Mouse (Mus musculus) heart, embryonic 13.5 days (tissue): Measurements from ENCODE around the gene Idh2. TPM values are rescaled to one million over a fixed set of nuclear protein-coding genes. Genes with fewer than 3 reads are reported as not detected.
"Not testable (repeated sequence)": the region's sequence is repeated elsewhere in the genome, so short reads cannot be mapped to it uniquely, and the experiment has no call there.

ENCODE experiments used
- ATAC-seq: fragments of 200-750 bp; cut with Nextera tagmentation; 2 replicates; pipeline ENCODE4 v1.8.0; 2017; ENCODE audit warnings: moderate TSS enrichment; ENCODE audit not compliant: insufficient number of reproducible peaks, low FRiP score, low TSS enrichment; ENCODE audit errors: extremely low read depth
- H3K27ac ChIP-seq: fragments of 300-500 bp; sonication (generic); replicated peaks from 2 replicates; pipeline ENCODE4 v1.5.1; 2015; ENCODE audit warnings: moderate library complexity, mild to moderate bottlenecking, inconsistent platforms
- H3K27me3 ChIP-seq: fragments of 300-500 bp; sonication (generic); replicated peaks from 2 replicates; pipeline ENCODE4 v1.6.1; 2015; ENCODE audit warnings: mild to moderate bottlenecking, inconsistent platforms
- H3K36me3 ChIP-seq: fragments of 300-500 bp; sonication (generic); 2 replicates; pipeline ENCODE4 v1.6.1; 2015; ENCODE audit warnings: mild to moderate bottlenecking, inconsistent platforms
- H3K4me1 ChIP-seq: fragments of 300-500 bp; sonication (generic); 2 replicates; pipeline ENCODE4 v1.6.1; 2015; ENCODE audit warnings: inconsistent platforms
- H3K4me2 ChIP-seq: fragments of 300-500 bp; sonication (generic); 2 replicates; pipeline ENCODE4 v1.6.1; 2015; ENCODE audit warnings: inconsistent platforms, mild to moderate bottlenecking, moderate library complexity
- H3K4me3 ChIP-seq: fragments of 300-500 bp; sonication (generic); 2 replicates; pipeline ENCODE4 v1.5.1; 2015; ENCODE audit warnings: moderate library complexity, mild to moderate bottlenecking, inconsistent platforms
- H3K9ac ChIP-seq: fragments of 300-500 bp; sonication (generic); 2 replicates; pipeline ENCODE4 v1.6.1; 2015; ENCODE audit warnings: inconsistent platforms, mild to moderate bottlenecking, moderate library complexity
- H3K9me3 ChIP-seq: fragments of 300-500 bp; sonication (generic); 2 replicates; pipeline ENCODE4 v1.6.1; 2016; ENCODE audit warnings: inconsistent platforms
- WGBS: fragments of 180-500 bp; shearing (Covaris S2); methylation state at CpG from one replicate; pipeline ENCODE4 v1.1.7; 2015; ENCODE audit warnings: mixed read lengths; 5-methylcytosine and 5-hydroxymethylcytosine counted together
- polyA plus RNA-seq: library from polyadenylated mRNA; unstranded; fragments of >200 nt; fragmentation: Nextera tagmentation; extraction: Ambion mirVana; gene quantifications from 2 replicates; pipeline ENCODE4 v1.2.1, GENCODE M21; 2015

Gene Idh2
- polyA plus RNA-seq, 1 experiment from 2014 or later: 1,911 TPM

- H3K27me3 ChIP-seq: no peaks in the 10 kb centered on the region
- WGBS: 30% methylated on average over 22 of the region's 22 CpGs
- peak overlapping the region; percentile 62 for H3K9ac ChIP-seq
- ATAC-seq: no peak
- H3K27ac ChIP-seq: 0 out of 2 replicates have a peak overlapping the region, but pooled peaks have one; percentile 15
- no peak overlapping the region for H3K4me3 ChIP-seq
- peaks cover 15% of the 10 kb centered on the region for H3K4me1 ChIP-seq
- H3K9me3 ChIP-seq: no peaks in the 10 kb centered on the region
- peak overlapping the region; percentile 13 for H3K4me2 ChIP-seq
- H3K36me3 ChIP-seq: no peaks in the 10 kb centered on the region
These were observed 28.4 kb upstream of the Idh2 start for GRCm38 (mm10) chr7:80143331-80144273.

- Histone ChIP-seq H3K4me2 (0 out of 2 replicates have a peak overlapping the region, but pooled peaks have one; percentile 20), H3K4me1 (peaks cover 15% of the 10 kb centered on the region), H3K27ac (no peak overlapping the region), H3K4me3 (no peak overlapping the region), H3K36me3 (no peaks in the 10 kb centered on the region), H3K9ac (peak overlapping the region; percentile 61; the same call in 1 of the 2 replicates), H3K27me3 (no peaks in the 10 kb centered on the region), H3K9me3 (peaks cover 15% of the 10 kb centered on the region)
- WGBS: 20% methylated on average over 9 of the region's 9 CpGs
- ATAC-seq: no peak
These were observed 25.6 kb upstream of the Idh2 start for GRCm38 (mm10) chr7:80140815-80141214.

- H3K9ac ChIP-seq: no peak overlapping the region
- ATAC-seq: no peak
- peaks cover 15% of the 10 kb centered on the region for H3K9me3 ChIP-seq
- no peak overlapping the region for H3K4me3 ChIP-seq
- H3K4me1 ChIP-seq: peaks cover 24% of the 10 kb centered on the region
- no peak overlapping the region for H3K27ac ChIP-seq
- WGBS: 64% methylated on average over 1 of the region's 1 CpGs
- H3K27me3 ChIP-seq: no peaks in the 10 kb centered on the region
- H3K4me2 ChIP-seq: no peak overlapping the region
- H3K36me3 ChIP-seq: no peaks in the 10 kb centered on the region
These were observed 23.2 kb upstream of the Idh2 start for GRCm38 (mm10) chr7:80138375-80138774.

GRCm38 (mm10) chr7:80135173-80135532 lies 20.0 kb upstream of the Idh2 start:
- no peaks in the 10 kb centered on the region for H3K36me3 ChIP-seq
- peaks cover 31% of the 10 kb centered on the region for H3K4me1 ChIP-seq
- H3K27me3 ChIP-seq: no peaks in the 10 kb centered on the region
- WGBS: 13% methylated on average over 1 of the region's 1 CpGs
- no peak overlapping the region for H3K4me3 ChIP-seq
- no peak overlapping the region for H3K4me2 ChIP-seq
- no peak for ATAC-seq
- 0 out of 2 replicates have a peak overlapping the region, but pooled peaks have one; percentile 17 for H3K9ac ChIP-seq
- H3K9me3 ChIP-seq: peaks cover 15% of the 10 kb centered on the region
- peak overlapping the region; percentile 94 for H3K27ac ChIP-seq

GRCm38 (mm10) chr7:80134454-80135172 lies 19.4 kb upstream of the Idh2 start:
- H3K27me3 ChIP-seq: no peaks in the 10 kb centered on the region
- H3K4me1 ChIP-seq: peaks cover 36% of the 10 kb centered on the region
- peak overlapping the region; percentile 59 for H3K9ac ChIP-seq
- H3K9me3 ChIP-seq: peaks cover 15% of the 10 kb centered on the region
- no peak overlapping the region for H3K4me3 ChIP-seq
- no peak for ATAC-seq
- H3K27ac ChIP-seq: peak overlapping the region; percentile 94
- no peaks in the 10 kb centered on the region for H3K36me3 ChIP-seq
- peak overlapping the region; percentile 28 for H3K4me2 ChIP-seq
- 28% methylated on average over 8 of the region's 8 CpGs for WGBS

- H3K9me3 ChIP-seq: peaks cover 13% of the 10 kb centered on the region
- H3K4me1 ChIP-seq: peaks cover 46% of the 10 kb centered on the region
- no peaks in the 10 kb centered on the region for H3K27me3 ChIP-seq
- no peak overlapping the region for H3K27ac ChIP-seq
- H3K4me2 ChIP-seq: no peak overlapping the region
- 57% methylated on average over 9 of the region's 9 CpGs for WGBS
- ATAC-seq: no peak
- no peak overlapping the region for H3K9ac ChIP-seq
- no peak overlapping the region for H3K4me3 ChIP-seq
- no peaks in the 10 kb centered on the region for H3K36me3 ChIP-seq
These were observed 17.3 kb upstream of the Idh2 start for GRCm38 (mm10) chr7:80132541-80132940.

GRCm38 (mm10) chr7:80131315-80131714 lies 16.1 kb upstream of the Idh2 start:
- 71% methylated on average over 7 of the region's 7 CpGs for WGBS
- Histone ChIP-seq H3K4me1 (peaks cover 46% of the 10 kb centered on the region), H3K9ac (peak overlapping the region; percentile 33; the same call in 1 of the 2 replicates), H3K27ac (peak overlapping the region; percentile 96)
- H3K9me3 ChIP-seq, H3K4me3 ChIP-seq, H3K27me3 ChIP-seq, H3K4me2 ChIP-seq, ATAC-seq, H3K36me3 ChIP-seq: not testable (repeated sequence)

- Histone ChIP-seq H3K4me2 (peak overlapping the region; percentile 23), H3K4me3 (no peak overlapping the region), H3K9me3 (no peaks in the 10 kb centered on the region), H3K36me3 (no peaks in the 10 kb centered on the region), H3K9ac (peak overlapping the region; percentile 48), H3K4me1 (peaks cover 46% of the 10 kb centered on the region), H3K27me3 (no peaks in the 10 kb centered on the region), H3K27ac (peak overlapping the region; percentile 96)
- peak; percentile 60 for ATAC-seq
- 24% methylated on average over 12 of the region's 12 CpGs for WGBS
These were observed 15.3 kb upstream of the Idh2 start for GRCm38 (mm10) chr7:80130344-80131055.

GRCm38 (mm10) chr7:80129278-80129677 lies 14.1 kb upstream of the Idh2 start:
- Histone ChIP-seq H3K4me2 (0 out of 2 replicates have a peak overlapping the region, but pooled peaks have one; percentile 23), H3K9me3 (no peaks in the 10 kb centered on the region), H3K27ac (peak overlapping the region; percentile 96), H3K27me3 (no peaks in the 10 kb centered on the region), H3K4me1 (peaks cover 37% of the 10 kb centered on the region), H3K36me3 (no peaks in the 10 kb centered on the region), H3K4me3 (no peak overlapping the region), H3K9ac (peak overlapping the region; percentile 48)
- ATAC-seq: no peak
- WGBS: 59% methylated on average over 4 of the region's 4 CpGs

GRCm38 (mm10) chr7:80123672-80124071 lies 8.5 kb upstream of the Idh2 start:
- ATAC-seq: no peak
- Histone ChIP-seq H3K27ac (no peak overlapping the region), H3K9ac (no peak overlapping the region), H3K4me1 (peaks cover 39% of the 10 kb centered on the region), H3K4me3 (no peak overlapping the region), H3K36me3 (no peaks in the 10 kb centered on the region), H3K4me2 (no peak overlapping the region), H3K27me3 (no peaks in the 10 kb centered on the region), H3K9me3 (no peaks in the 10 kb centered on the region)
- 75% methylated on average over 2 of the region's 2 CpGs for WGBS

- peaks cover 42% of the 10 kb centered on the region for H3K4me1 ChIP-seq
- no peaks in the 10 kb centered on the region for H3K9me3 ChIP-seq
- no peaks in the 10 kb centered on the region for H3K27me3 ChIP-seq
- ATAC-seq: no peak
- no peak overlapping the region for H3K4me3 ChIP-seq
- WGBS: 47% methylated on average over 4 of the region's 4 CpGs
- no peaks in the 10 kb centered on the region for H3K36me3 ChIP-seq
- no peak overlapping the region for H3K27ac ChIP-seq
- H3K9ac ChIP-seq: no peak overlapping the region
- no peak overlapping the region for H3K4me2 ChIP-seq
These were observed 7.9 kb upstream of the Idh2 start for GRCm38 (mm10) chr7:80123115-80123514.
